Mouse (Mus musculus): ENCODE measurements at regions not wholly inside any gene's neighbourhood (a gene's known extent, or its start where the extent isn't known, plus 50 kb on each side); places are given as distances from the start of the nearest gene placed in this dataset.
A peak's percentile ranks its signal among the peaks of the same experiment; 100 is the strongest.
"Not testable (repeated sequence)": the region's sequence is repeated elsewhere in the genome, so short reads cannot be mapped to it uniquely, and the experiment has no call there.

- peak; percentile 63 to 71 for DNase-seq
Measured at GRCm38 (mm10) chr4:6600766-6601367, 1638.0 kb downstream of the Car8 start.

- DNase-seq, result no peak
Measured at GRCm38 (mm10) chr4:6596321-6596720, 1642.5 kb downstream of the Car8 start.

- not testable (repeated sequence) for DNase-seq
Measured at GRCm38 (mm10) chr4:6592890-6593289, 1646.0 kb downstream of the Car8 start.

GRCm38 (mm10) chr4:6561604-6562357, 1677.1 kb downstream of the Car8 start:
- peak; percentile 59 to 69 for DNase-seq

GRCm38 (mm10) chr4:6539626-6540025, 1699.2 kb downstream of the Car8 start:
- DNase-seq, result no peak

- DNase-seq, result no peak
Measured at GRCm38 (mm10) chr4:6532441-6532840, 1706.4 kb downstream of the Car8 start.

- no peak for DNase-seq
Measured at GRCm38 (mm10) chr4:6517626-6518025, 1721.2 kb downstream of the Car8 start.

GRCm38 (mm10) chr4:6514823-6515222, 1721.7 kb upstream of the Impad1 start:
- peak; percentile 85 to 92 for DNase-seq

GRCm38 (mm10) chr4:6513635-6514034, 1720.5 kb upstream of the Impad1 start:
- DNase-seq, result no peak

GRCm38 (mm10) chr4:6512749-6513364, 1719.7 kb upstream of the Impad1 start:
- DNase-seq, result peak; percentile 89 to 90

GRCm38 (mm10) chr4:6508091-6508490, 1714.9 kb upstream of the Impad1 start:
- no peak for DNase-seq

Data from cerebellum, postnatal 10 days (tissue).